Mouse (Mus musculus) E14TG2a.4 (cell line): ENCODE measurements around the gene Amh.

Experiments
- CTCF ChIP-seq: conservative IDR thresholded peaks from 2 replicates; pipeline ENCODE4 v1.5.1; 2014; ENCODE audit warnings: low read length
- NANOG ChIP-seq: IDR thresholded peaks from 2 replicates; pipeline ENCODE4 v1.6.1; 2014; ENCODE audit warnings: borderline replicate concordance, low read length, mixed read lengths
- POU5F1 ChIP-seq: IDR thresholded peaks from 2 replicates; pipeline ENCODE4 v1.6.1; 2014; ENCODE audit warnings: low read length, borderline replicate concordance

GRCm38 (mm10) chr10:80793033-80793784 lies 11.8 kb upstream of the Amh start:
- TF ChIP-seq CTCF: no peak
- TF ChIP-seq POU5F1: no peak
- TF ChIP-seq NANOG: no peak
